Comparison of ENCODE assay signal across 8 mouse cellular contexts in the genomic region with DNA sequence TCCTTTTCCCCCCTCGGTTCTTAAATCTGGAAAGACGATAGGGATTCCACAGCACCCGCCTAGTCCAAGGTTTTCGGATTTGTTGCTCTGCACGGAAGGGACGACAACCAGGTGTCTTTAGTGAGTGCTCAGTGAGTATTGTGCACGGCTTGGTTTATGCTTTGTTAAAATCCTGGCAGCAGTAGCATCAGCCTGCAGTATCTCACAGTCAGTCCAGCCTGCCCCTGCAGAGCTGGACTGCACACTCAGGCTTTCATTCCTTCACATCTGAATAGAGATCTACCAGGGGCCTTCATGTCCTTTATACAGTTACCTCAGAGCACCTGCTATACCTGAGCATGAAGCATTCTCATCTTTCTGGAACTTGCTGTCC. TPM values are rescaled to one million over a fixed set of nuclear protein-coding genes. Genes with fewer than 3 reads are reported as not detected.
DNase-seq lines count a peak whose midpoint lies in the region; ATAC-seq and TF ChIP-seq lines count a peak whose summit lies in the region.

No protein-coding gene starts in this region.

- DNase-seq in heart, postnatal 25 days (ENCODE audit: low spot score) = no peak
- DNase-seq in Patski (ENCODE audit: low read depth, low spot score) = no peak
- no peak for DNase-seq in midbrain, embryonic 10.5 days (ENCODE audit: low spot score)
- DNase-seq in c-Kit-positive CD71-positive TER-119-positive erythroid progenitor cells, embryonic 14.5 days (ENCODE audit: low spot score) = no peak
- no peak for DNase-seq in layer of hippocampus, adult 11-12 months (ENCODE audit: low spot score)
- DNase-seq in adrenal gland, adult 18-20 months (ENCODE audit: low spot score in 2 of 2) = no peak

- in situ Hi-C loops in Patski (cut with MboI; ENCODE audit: low pct_unique_long_range_greater_than_20kb) = no loop called here

- H3K4me1 ChIP-seq in heart, embryonic 15.5 days (replicated peaks) = peaks cover 19% of the 10 kb centered on the region
- H3K4me1 ChIP-seq in hindbrain, embryonic 12.5 days = peaks cover 26% of the 10 kb centered on the region
- H3K4me1 ChIP-seq in midbrain, embryonic 10.5 days = peaks cover 49% of the 10 kb centered on the region

- no peaks in the 10 kb centered on the region for H3K27me3 ChIP-seq in heart, embryonic 15.5 days
- peaks cover 3% of the 10 kb centered on the region for H3K27me3 ChIP-seq in Patski
- H3K27me3 ChIP-seq in hindbrain, embryonic 12.5 days = no peaks in the 10 kb centered on the region
- no peaks in the 10 kb centered on the region for H3K27me3 ChIP-seq in midbrain, embryonic 10.5 days (ENCODE audit: low read depth, poor library complexity, severe bottlenecking)

- no peaks in the 10 kb centered on the region for H3K9me3 ChIP-seq in heart, embryonic 15.5 days (replicated peaks)
- H3K9me3 ChIP-seq in hindbrain, embryonic 12.5 days (replicated peaks) = no peaks in the 10 kb centered on the region
- no peaks in the 10 kb centered on the region for H3K9me3 ChIP-seq in midbrain, embryonic 10.5 days (replicated peaks)

- no peak for ATAC-seq in heart, embryonic 15.5 days (replicated peaks; ENCODE audit: insufficient number of reproducible peaks, insufficient read depth, low FRiP score, low read depth)
- peak; percentile 27 for ATAC-seq in Patski
- ATAC-seq in hindbrain, embryonic 12.5 days (ENCODE audit: low FRiP score) = peak; percentile 49

- peak overlapping the region; percentile 73 for H3K4me2 ChIP-seq in heart, embryonic 15.5 days
- H3K4me2 ChIP-seq in hindbrain, embryonic 12.5 days (replicated peaks) = peak overlapping the region; percentile 83

- H3K4me3 ChIP-seq in heart, embryonic 15.5 days = peak overlapping the region; percentile 84
- peak overlapping the region; percentile 77 for H3K4me3 ChIP-seq in hindbrain, embryonic 12.5 days
- peak overlapping the region; percentile 89 for H3K4me3 ChIP-seq in midbrain, embryonic 10.5 days

- TF ChIP-seq CTCF in Patski (IDR thresholded peaks at IDR 0.05) = no peak

- POLR2A ChIA-PET in Patski (lab: Charles Lee) = no interaction called here

- peak overlapping the region; percentile 54 for H3K27ac ChIP-seq in heart, embryonic 15.5 days
- H3K27ac ChIP-seq in hindbrain, embryonic 12.5 days = peak overlapping the region; percentile 80
- peak overlapping the region; percentile 90 for H3K27ac ChIP-seq in midbrain, embryonic 10.5 days (replicated peaks)

- 0% methylated on average over 7 of the region's 7 CpGs for WGBS in heart, embryonic 15.5 days
- WGBS in hindbrain, embryonic 12.5 days = 1% methylated on average over 7 of the region's 7 CpGs
- WGBS in midbrain, embryonic 10.5 days = 0% methylated on average over 7 of the region's 7 CpGs

- CTCF ChIA-PET in Patski (lab: Charles Lee) = interaction anchor here (2.4 kb wide), 1 partner anchor 21 kb away, joined by 6 read pairs; no protein-coding TSS in a partner anchor

- peaks cover under 1% of the 10 kb centered on the region; the same call in 1 of the 2 replicates for H3K36me3 ChIP-seq in heart, embryonic 15.5 days
- peaks cover 2% of the 10 kb centered on the region; the same call in 1 of the 2 replicates for H3K36me3 ChIP-seq in hindbrain, embryonic 12.5 days
- peaks cover 13% of the 10 kb centered on the region for H3K36me3 ChIP-seq in midbrain, embryonic 10.5 days

- peak overlapping the region; percentile 77 for H3K9ac ChIP-seq in heart, embryonic 15.5 days
- H3K9ac ChIP-seq in hindbrain, embryonic 12.5 days = peak overlapping the region; percentile 82

- intact Hi-C loops in heart, postnatal 25 days (cut with DNase I) = no loop called here

RNA-seq across cellular contexts. Expression of gene Ppt1, which starts 0.3 kb away (rescaled TPM):
- 57.9 and 80.6 TPM in 2 replicates for polyA plus RNA-seq in heart, embryonic 15.5 days (2015; fragmentation: Nextera tagmentation; extraction: Ambion mirVana)
- total RNA-seq in heart, postnatal 25 days (2021) = 10 to 100 TPM; 35.1 to 38.7 TPM
- 103 TPM for polyA plus RNA-seq in Patski (2021)
- polyA plus RNA-seq in hindbrain, embryonic 12.5 days (2016; fragmentation: Nextera tagmentation; extraction: Ambion mirVana) = 73.1 and 73.5 TPM in 2 replicates
- polyA plus RNA-seq in midbrain, embryonic 10.5 days (2016; fragmentation: Nextera tagmentation; extraction: Ambion mirVana) = 64.7 and 69.3 TPM in 2 replicates
- total RNA-seq in adrenal gland, adult 18-20 months (2021) = 10 to 100 TPM; 71.4 to 79.5 TPM

RNA-seq across cellular contexts. Expression of gene Cap1, which starts 49.5 kb away (rescaled TPM):
- polyA plus RNA-seq in heart, embryonic 15.5 days (2015; fragmentation: Nextera tagmentation; extraction: Ambion mirVana) = 41.4 and 51.0 TPM in 2 replicates
- total RNA-seq in heart, postnatal 25 days (2021) = 10 to 100 TPM; 52.6 to 54.5 TPM
- polyA plus RNA-seq in Patski (2021) = 145 TPM
- 55.6 and 70.6 TPM in 2 replicates for polyA plus RNA-seq in hindbrain, embryonic 12.5 days (2016; fragmentation: Nextera tagmentation; extraction: Ambion mirVana)
- 69.4 and 79.4 TPM in 2 replicates for polyA plus RNA-seq in midbrain, embryonic 10.5 days (2016; fragmentation: Nextera tagmentation; extraction: Ambion mirVana)
- 100 to 1,000 TPM; 142 to 155 TPM for total RNA-seq in adrenal gland, adult 18-20 months (2021)
